Mouse (Mus musculus) embryonic stem cell, embryonic (primary cell): Measurements from ENCODE around the gene L3mbtl3.

Source experiments
- CTCF ChIA-PET, 4 experiments: fragments of 300-600 bp in 2 of 4; fragments of 350-600 bp in 2 of 4; sonication (Branson Sonifier 250); formaldehyde crosslinking; loops; one replicate each; lab custom pipeline; 2022; ENCODE audit warnings: inconsistent platforms in 2 of 4; lab: Charles Lee
- POLR2A ChIA-PET, 4 experiments: fragments of 300-600 bp in 2 of 4; fragments of 350-600 bp in 2 of 4; sonication (Branson Sonifier 250); formaldehyde crosslinking; loops; one replicate each; lab custom pipeline; 2022; ENCODE audit warnings: antibody characterized with exemption in 4 of 4, inconsistent platforms in 1 of 4; lab: Charles Lee

L3mbtl3 gene

GRCm38 (mm10) chr10:26375790-26376545 lies at the start of gene L3mbtl3:
L3mbtl3 (minus strand) TSS chr10:26375971.
- CTCF ChIA-PET = no interaction called here
- POLR2A ChIA-PET = interaction anchor here in 1 of 4 experiments (0.6 kb wide), 1 partner anchor 623 kb away, joined by 3 read pairs; no protein-coding TSS in a partner anchor

DNA sequence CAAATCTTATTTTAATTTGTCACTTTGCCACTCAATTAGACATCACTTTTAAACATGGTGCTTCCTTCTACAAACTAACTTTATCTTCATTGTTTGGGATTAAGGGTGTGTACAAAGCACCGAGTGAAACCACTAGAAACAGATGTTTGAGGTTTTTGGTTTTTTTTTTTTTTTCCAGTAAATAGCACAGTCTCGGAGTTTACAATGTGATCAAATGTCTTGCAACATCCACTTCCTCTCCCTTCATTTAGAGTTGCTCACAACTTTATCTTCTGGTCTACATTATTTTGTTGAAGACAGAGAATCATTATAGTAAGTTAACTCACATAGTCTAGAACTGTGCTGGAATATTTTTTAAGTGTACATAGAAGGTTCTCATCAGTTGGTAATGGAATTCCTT lies 45.4 kb upstream of the L3mbtl3 start:
- ChIA-PET CTCF (no interaction called here), POLR2A (no interaction called here)

DNA sequence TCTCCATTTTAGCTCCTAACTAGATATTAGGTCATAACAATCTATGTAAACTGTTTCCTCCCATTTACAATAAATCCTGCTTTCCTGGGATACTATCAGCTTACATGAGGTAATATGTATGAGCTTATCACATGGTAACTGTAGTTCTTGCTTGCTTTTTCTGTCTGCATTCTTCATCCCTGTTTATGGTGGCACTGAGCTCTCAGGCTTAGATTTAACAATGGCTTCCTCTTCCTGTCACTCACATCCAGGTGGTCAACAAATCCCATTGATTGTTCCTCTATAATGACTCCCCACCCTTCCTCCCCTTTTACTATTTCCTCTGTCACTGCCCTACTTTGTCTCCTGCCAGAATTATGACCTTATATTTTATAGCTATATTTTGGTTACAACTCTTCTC lies 12.9 kb upstream of the L3mbtl3 start:
- ChIA-PET CTCF (interaction anchor here in 1 of 4 experiments (0.6 kb wide), 1 partner anchor 1736 kb away, joined by 3 read pairs; no protein-coding TSS in a partner anchor), POLR2A (no interaction called here)

DNA sequence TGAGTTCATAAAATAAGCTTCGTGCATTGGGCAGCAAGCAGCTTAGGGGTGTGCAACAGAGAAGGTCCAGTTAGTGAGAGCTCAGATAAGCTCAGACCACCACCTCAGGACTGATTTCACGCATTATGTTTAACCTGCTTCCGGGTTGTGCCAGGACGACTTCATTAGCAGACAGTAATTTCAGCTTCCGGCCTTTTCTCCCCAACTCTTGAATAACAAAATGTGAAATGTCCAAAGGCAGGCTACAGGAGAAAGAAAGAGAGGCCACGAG lies 1.5 kb upstream of the L3mbtl3 start:
- ChIA-PET CTCF (no interaction called here), POLR2A (no interaction called here)

DNA sequence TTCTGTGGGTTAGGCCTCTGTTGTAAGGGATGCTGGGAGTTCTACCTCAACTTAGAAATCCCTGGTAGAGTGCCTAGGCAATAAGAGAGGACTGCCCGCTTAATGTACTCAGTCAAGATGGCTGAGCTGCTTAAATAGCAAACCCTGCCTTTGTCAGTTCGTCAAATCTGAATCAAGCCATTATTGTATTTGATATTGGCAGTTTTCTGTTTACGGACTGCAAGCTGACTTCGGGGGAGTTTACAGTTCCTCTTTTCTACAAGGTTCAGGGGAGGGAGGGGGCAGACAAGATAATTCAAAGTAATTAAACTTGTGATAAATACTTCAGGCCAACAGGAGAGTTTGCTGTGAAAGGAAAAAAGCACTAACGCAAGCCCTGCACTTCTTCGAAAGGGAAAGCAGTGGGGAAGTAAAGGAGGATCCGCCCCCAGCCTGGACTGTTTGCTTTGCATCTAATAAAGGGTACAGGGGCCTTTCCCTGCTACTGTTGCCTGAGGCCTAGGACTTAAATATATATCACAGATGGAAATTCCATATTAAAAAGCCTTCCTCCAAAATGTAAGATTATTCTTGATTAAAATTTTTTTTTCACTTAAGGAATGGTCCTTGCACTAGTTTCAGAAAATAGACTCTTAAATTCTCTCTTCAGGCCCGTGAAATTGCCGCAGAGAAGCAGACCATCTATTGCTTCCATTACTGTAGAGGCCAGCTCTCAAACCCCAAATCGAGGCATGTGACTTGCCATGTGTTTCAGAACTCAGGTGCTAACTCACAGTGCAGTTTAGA lies 968 bp upstream of the L3mbtl3 start:
- CTCF ChIA-PET = interaction anchor here in 1 of 4 experiments (0.5 kb wide), 1 partner anchor 899 kb away, joined by 6 read pairs; no protein-coding TSS in a partner anchor
- POLR2A ChIA-PET = no interaction called here

DNA sequence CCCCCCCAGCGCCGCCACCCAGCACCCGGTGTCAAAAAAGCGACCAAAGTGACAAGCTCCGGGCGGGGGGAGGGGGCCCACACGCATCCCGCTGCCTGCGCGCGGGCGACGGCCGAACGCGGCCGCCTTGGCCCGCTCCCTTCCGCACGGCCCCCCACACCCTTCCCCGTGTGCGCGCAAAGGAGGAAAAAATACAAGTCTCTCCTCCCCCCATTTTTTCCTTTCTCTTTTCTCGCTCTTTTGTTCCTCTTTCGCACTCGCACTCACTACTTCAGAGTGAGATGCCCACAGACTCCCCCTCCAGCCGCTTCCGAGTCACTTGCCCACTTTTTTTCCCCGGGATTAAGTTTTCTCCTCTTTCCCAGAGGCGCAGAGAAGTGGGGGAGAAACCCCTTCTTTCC lies 420 bp downstream of the L3mbtl3 start:
- ChIA-PET POLR2A (interaction anchor here (0.6 kb wide), 4 partner anchors 35 to 624 kb away, joined by 3 read pairs; no protein-coding TSS in a partner anchor), CTCF (interaction anchor here in 1 of 4 experiments (0.6 kb wide), 1 partner anchor 320 kb away, joined by 4 read pairs; no protein-coding TSS in a partner anchor)

- POLR2A ChIA-PET = interaction anchor here (0.6 kb wide), 5 partner anchors 34 to 624 kb away, joined by 3 read pairs; no protein-coding TSS in a partner anchor
- CTCF ChIA-PET = interaction anchor here in 1 of 4 experiments (0.6 kb wide), 1 partner anchor 321 kb away, joined by 4 read pairs; no protein-coding TSS in a partner anchor
These were observed 1.1 kb downstream of the L3mbtl3 start for GRCm38 (mm10) chr10:26374436-26375311.

DNA sequence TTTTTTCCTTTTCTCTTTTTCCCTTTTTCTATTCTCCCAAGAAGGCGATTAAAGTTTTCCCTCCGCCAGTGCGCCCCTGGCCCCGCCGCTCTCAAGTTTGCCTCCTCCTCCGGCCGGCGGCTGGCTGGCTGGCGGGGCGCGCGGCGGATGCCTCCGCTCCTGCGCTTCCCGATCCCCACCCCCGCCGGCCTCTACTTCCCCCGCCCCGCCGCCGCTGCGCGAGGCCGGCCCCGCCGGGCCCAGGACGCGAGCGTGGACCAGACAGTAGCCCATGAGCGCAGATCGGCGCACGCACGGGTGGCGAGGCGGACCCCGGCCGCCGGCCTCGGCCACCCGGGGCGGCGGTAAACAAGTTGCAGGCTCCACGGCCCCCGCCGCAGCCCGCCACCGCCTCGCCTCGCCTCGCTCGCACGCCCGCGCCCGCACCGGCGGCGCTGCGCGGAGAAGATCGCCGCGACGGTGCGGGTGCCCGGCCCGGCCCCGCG lies 1.8 kb downstream of the L3mbtl3 start:
- CTCF ChIA-PET = interaction anchor here in 1 of 4 experiments (0.6 kb wide), 1 partner anchor 1401 kb away, joined by 6 read pairs; no protein-coding TSS in a partner anchor
- POLR2A ChIA-PET = interaction anchor here in 1 of 4 experiments (0.6 kb wide), 1 partner anchor 551 kb away, joined by 3 read pairs; no protein-coding TSS in a partner anchor

DNA sequence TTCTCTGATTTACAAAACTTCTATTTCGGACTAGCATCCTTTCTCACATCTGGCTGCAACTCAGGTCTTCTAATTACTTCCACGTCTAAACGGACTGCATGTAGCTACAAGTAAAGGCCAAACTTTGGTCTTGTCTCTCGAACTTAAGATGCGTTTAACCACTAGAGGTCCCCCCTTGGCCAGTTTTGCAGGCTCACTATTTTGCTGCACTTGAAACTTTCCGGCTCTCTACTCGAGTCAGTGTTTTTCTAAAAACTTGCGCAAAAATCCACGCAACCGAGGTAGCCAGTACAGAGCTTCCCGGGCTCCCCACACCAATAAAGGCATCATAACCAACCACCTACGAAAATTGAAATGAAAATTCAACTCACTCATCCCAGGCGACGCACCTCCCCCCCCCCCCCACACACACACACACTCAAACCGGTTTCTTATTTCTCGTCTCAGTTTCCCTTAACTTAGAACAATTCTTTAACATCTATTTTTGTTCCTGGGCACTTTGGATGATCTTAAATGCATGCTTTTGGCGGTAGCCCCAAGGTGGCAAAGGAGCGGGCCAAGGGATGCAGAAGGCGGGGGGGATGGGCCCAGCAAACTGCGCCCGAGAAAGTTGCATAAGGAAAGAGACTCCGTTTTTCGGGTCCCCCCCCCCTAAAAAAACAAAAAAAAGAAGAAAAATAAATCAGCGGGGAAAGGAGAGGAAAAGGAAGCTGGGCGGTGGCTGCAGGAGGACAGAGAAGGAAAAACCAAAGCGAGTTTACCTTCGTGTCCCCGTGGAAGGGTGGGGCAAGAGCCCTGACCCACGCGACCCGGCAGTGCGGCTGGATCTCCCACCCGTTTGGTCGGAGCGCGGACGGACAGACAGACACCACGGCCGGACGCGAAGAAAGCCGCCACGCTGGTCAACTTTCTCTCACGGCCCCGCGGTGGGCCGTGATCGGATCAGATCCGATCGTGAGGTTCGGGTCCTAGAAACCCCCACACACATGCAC lies 2.5 kb downstream of the L3mbtl3 start:
- POLR2A ChIA-PET = interaction anchor here in 3 of 4 experiments (0.6 to 1.2 kb wide), 8 partner anchors 12 to 1706 kb away, joined by 3 to 4 read pairs (median 3); no protein-coding TSS in a partner anchor
- CTCF ChIA-PET = interaction anchor here in 3 of 4 experiments (0.6 to 1.0 kb wide), 6 partner anchors 12 to 1401 kb away, joined by 3 to 6 read pairs (median 4); no protein-coding TSS in a partner anchor

DNA sequence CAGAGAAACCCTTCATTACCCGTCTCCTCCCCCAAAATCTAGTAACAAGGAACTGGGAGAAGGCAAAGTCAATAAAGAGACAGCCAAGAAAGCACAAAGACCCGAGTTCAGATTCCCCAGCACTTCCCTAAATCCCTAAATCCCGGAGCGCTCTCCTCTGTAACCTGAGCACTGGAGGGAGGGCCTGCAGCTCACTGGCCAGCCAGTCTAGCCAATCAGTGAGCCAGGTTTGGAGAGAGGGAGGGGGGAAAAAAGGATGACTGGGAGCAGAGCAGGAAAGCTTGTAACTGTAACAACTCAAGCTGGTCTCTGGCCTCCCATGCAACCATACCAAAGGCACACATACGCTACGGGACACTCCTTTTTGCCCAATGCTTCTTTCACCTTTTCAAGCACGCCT lies 4.4 kb downstream of the L3mbtl3 start:
- ChIA-PET POLR2A (interaction anchor here in 1 of 4 experiments (0.7 to 1.2 kb wide), 2 partner anchors 11 to 38 kb away, joined by 3 to 4 read pairs; no protein-coding TSS in a partner anchor), CTCF (interaction anchor here in 1 of 4 experiments (0.7 to 1.1 kb wide), 3 partner anchors 43 to 1411 kb away, joined by 3 read pairs; no protein-coding TSS in a partner anchor)

- POLR2A ChIA-PET = no interaction called here
- CTCF ChIA-PET = no interaction called here
These were observed 10.8 kb downstream of the L3mbtl3 start for GRCm38 (mm10) chr10:26364942-26365341.

GRCm38 (mm10) chr10:26364326-26364856 lies 11.4 kb downstream of the L3mbtl3 start:
- POLR2A ChIA-PET = interaction anchor here in 1 of 4 experiments (0.6 kb wide), 1 partner anchor 14 kb away, joined by 3 read pairs; no protein-coding TSS in a partner anchor
- CTCF ChIA-PET = no interaction called here

- ChIA-PET CTCF (no interaction called here), POLR2A (no interaction called here)
These were observed 12.2 kb downstream of the L3mbtl3 start for GRCm38 (mm10) chr10:26363605-26364004.

GRCm38 (mm10) chr10:26358798-26359197 lies 17.0 kb downstream of the L3mbtl3 start:
- POLR2A ChIA-PET = no interaction called here
- CTCF ChIA-PET = no interaction called here

- POLR2A ChIA-PET = no interaction called here
- CTCF ChIA-PET = interaction anchor here in 1 of 4 experiments (0.6 kb wide), 1 partner anchor 1074 kb away, joined by 3 read pairs; no protein-coding TSS in a partner anchor
These were observed 17.5 kb downstream of the L3mbtl3 start for GRCm38 (mm10) chr10:26358231-26358630.

DNA sequence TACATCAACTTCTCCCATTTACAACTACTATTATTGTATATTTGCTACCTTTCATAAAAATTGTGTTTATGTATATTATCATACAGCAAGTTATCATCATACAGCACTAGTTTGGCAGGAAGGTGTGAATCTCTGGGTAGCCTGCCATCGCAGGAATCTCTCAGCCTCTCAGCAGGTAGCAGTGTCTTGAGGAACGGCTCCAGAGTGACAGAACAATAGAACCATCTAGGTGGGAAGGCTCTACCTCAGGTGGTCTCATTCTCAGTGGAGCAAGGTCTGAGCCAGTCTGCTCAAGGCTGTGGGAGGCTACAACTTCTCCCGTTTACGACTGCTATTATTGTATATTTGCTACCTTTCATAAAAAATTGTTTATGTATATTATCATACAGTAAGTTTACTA lies 22.0 kb downstream of the L3mbtl3 start:
- POLR2A ChIA-PET = no interaction called here

More for the DNA sequence above, 22.0 kb downstream of the L3mbtl3 start:
- CTCF ChIA-PET = no interaction called here
